Mouse (Mus musculus) fat pad, adult 2 months (tissue): ENCODE results near the gene Cdc42bpb.

Experiments used
- DNase-seq: peaks from one replicate; pipeline ENCODE4 v3.0.0-alpha.2; 2011; ENCODE audit warnings: low read depth, low spot score; ENCODE audit errors: extremely low read depth

The Cdc42bpb gene

DNA sequence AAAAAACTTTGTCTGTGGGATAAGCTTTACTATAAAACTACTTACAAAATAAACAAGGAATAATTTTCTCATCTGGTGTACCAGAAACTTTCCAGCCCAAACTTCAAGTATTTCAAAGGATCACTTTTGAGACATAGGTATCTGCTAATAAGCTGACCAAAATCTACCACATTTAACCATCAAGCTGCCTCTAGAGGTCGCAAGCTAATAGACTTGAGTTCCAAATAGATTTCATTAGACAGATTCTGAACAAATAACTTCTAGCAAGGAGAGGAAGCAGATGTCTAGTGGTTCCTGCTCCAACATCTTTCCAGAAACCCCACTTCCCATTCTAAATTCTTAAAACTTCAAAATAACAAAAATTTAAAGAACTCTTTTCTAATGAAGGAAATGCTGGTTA, 33.6 kb downstream of the Cdc42bpb start:
- DNase-seq: no peak

DNA sequence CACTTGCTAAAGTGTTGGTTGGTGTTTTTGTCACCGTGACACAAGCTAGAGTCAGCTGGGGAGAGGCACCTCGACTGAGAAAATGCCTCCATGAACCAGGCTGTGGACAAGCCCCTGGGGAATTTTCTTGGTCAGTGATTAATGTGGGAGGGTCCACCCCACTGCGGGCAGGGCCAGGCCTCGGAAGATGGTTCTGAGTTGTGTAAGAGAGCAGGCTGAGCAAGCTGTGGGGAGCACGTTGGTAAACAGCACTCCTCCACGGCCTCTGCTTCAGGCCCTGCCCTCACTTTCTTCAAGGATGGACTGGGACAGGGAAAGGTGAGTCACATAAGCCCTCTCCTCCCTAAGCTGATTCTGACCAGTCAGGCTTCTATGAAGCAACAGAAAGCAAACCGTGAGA, 36.8 kb downstream of the Cdc42bpb start:
- no peak for DNase-seq

DNA sequence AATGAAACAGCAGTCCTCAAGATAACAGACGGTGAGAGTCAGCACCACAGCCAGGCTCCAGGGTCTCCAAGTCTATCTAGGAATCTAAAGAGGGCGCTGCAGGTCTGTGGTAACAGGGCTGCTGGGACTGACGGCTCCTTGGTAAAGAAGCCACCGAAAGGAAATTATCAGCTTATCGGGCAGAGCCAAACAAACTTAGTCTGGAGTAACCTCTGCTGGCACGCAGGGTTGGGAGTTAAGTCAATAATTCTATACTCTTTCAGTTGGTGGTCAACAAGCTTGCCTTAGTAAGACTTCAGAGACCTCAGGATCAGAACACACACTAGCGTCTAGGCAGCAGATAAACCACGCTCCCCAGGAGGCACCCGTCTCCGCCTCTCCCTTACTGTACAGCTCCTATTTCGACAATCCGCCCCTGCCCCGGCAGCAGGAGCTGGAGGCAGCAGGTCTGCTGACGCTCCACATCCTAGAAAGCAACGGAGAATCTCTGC, 39.6 kb downstream of the Cdc42bpb start:
- no peak for DNase-seq

DNA sequence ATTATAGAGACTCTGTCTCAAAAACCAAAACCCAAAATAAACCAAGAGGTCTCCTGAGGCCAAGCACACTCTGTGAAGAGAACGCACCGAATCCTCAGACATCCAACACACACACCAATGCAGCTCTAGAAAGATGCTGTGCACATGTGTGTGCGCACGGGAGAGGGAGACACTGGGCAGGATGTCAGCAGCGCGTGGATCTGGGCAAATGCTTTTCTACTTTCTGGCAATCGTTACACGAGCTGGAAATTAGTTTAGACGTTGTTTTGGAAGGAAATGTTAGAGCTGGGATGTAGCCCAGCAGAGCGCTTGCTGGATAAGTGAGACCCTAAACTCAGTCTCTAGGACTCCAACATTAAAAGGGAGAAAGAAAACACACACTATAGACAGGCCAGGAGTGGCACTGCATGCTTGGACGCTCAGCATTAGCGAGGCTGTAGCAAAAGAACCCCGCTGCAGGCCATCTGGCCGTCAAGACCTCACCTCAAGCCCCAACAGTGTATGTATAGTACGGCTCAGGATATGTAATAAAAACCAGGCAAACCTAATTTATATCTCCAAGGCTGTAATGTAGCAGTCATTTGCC, 44.4 kb downstream of the Cdc42bpb start:
- DNase-seq: no peak

DNA sequence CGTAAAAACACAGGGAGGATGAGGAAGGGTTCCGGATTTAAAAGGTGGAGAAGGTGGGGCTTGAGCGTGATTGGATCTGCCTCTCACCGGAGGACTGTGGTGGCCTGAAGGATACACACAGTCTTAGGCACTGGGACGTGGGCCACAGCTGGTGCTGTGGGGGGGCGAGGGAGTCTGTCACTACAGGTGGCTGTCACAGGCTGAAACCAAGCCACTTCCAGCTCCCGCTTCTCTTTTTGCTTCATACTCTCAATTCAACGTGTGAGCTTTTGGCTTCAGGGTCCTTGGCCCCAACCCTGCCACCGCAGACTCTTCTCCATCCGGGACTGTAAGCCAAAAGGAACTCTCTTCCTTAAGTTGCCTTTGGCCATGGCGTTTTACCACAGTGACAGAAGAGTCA, 45.1 kb downstream of the Cdc42bpb start:
- DNase-seq: no peak

DNA sequence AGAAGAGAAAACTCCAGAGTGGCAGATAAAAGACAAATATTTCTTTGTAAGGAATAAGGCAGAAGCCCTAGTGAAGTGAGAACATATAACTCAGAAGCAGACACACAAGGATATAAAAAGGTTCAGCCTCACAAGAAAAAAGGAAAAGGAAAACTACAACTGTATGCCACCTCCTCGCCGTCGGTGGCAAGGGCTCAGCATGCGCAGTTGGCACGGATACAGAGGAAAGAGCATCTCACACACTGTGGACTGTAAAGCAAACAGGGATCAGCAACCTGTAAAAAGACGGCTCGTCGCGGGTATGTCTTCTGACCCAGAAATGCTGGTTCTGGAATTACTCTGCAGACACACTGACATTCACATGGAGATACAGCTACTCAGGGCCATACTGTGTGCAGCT, 45.9 kb downstream of the Cdc42bpb start:
- no peak for DNase-seq

DNA sequence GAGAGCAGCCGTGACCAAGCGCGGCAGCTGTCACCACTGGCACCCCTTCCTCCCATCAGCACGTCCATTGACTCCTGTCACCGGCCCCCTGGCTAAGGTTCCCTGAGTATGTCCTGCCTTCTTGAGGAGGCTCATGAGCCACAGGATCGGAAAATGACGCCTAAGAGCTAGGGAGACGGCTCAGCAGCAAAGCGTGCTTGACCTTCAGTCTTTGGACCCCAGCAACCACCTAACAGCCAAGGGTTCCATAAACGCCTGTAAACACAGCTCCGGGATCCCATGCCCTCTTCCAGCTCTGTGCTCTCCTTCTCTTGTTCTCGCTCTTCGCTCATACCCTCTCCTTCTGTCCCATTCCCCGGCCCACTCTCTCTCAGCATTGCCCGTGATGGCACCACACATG, 48.2 kb downstream of the Cdc42bpb start:
- DNase-seq: no peak

DNA sequence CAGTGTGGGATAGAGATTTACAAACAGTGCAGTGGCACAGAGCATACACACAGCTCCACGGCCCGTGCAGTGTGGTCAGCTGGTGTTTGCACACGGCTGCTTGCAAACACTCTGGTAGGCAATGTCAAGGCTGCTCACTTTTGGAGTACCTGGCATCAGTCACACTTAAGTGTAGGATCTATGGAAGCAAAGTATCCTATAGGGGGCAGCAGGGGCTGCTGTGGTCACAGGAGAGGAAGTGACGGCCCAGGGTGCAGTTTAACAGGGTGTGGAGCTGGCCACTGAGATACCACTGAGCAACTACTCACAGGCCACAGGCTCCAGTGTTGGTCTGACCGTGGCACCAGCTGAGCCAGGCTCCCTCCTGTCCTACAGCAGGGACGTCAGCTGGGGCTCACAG, 49.2 kb downstream of the Cdc42bpb start:
- DNase-seq: no peak

DNA sequence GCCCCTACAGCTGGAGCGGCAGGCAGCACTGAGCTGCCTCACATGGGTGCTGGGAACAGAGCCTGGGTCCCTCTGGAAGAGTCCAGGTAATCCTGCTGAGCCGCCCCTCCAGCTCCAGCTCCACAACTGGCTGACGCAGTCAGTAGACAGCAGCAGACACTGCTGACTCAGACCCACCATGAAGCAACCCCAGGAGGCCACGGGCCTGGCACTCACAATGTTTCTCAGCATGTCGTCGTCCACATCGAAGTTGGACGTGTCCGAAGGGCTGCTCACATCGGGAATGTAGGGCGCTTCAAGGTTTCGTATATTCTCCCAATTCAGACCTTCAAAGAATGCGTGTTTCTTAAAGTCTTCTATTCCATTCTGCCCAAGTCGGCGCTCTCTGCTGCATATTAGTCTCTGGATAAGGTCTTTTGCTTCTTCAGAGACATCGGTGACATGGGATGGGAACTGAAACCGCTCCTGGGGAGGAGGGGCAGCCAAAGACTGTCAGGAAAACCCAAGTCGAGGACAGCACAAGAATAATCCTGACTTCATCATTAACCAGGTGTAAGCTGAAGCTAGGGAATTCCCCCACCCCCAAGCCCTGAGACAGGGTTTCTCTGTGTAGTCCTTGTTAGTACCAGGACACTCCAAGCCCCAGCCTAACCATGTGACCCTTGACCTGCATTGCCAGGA, 51.6 kb downstream of the Cdc42bpb start:
- no peak for DNase-seq

DNA sequence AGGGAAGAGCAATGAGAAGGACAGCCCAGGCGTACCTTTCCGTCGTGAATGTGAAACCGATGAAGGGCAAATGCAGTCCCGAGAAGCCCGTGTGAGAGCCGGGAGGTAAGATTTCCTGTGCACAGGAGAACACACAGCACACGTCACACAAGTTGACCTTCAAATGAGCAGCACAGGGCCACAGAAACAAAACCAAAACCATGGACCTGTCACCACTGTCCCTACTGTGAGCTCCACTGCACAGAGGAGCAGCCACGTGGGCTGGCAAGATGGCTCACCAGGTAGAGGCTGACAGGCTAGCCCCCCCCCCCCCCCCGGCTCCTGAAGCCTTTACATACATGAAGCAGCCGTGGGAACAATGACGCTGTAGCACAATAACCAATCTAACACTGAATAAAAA, 52.6 kb downstream of the Cdc42bpb start:
- DNase-seq: no peak

DNA sequence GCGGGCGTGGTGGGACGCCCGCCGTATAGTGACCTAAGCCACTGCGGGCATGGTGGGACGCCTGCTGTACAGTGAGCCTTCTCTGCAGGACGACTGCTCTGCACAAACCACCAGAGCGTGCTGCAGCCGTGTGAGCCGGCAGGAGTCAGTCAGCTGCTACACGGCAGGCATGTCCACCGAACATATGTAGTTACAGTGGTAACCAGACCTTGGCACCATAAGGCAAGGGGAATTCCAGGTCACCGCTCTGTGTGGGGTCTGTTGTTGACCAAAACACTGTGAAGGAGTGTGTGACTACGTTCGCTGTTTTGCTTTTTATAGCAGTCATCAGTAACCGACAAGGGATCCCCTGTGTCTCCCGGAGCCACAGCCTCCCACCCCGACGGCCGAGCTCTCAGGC, 53.0 kb downstream of the Cdc42bpb start:
- DNase-seq: no peak

DNA sequence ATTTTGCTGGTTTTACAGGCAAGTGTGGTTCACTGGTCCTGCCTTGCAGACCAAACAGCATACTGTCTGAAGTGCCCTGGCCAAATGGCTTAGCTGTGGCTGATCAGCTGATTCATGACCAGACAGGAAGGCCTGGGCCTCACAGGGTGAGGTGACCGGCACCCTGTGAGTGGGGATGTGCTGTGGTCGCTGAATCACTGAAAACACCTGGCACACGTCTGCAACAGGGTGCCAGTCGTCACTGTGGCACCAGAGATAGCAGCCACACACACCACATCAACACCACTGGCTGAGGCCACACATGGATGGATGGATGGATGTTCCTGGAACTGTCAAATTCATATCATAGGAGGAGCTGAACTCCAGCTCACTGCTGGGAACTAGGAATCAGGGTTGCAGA, 54.1 kb downstream of the Cdc42bpb start:
- no peak for DNase-seq

DNA sequence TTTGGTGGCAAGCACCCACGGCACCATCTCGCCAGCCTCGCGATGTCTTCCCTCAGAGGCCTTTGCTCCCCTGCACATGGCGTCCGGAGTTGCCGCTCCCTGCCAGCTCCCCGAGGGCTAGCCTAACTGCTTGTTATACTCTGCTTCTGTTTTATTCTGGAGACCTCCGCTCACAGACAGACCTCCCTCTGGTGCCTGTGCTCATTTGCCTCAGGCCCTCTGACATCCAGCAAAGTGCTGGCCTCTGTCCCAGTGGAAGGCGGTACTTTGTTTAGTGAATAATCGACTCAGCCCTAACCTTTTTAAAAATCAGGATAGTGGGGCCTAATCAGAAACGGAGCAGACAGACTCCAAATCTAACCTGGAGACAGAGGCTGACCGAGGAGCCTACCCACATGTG, 55.7 kb downstream of the Cdc42bpb start:
- DNase-seq: no peak

DNA sequence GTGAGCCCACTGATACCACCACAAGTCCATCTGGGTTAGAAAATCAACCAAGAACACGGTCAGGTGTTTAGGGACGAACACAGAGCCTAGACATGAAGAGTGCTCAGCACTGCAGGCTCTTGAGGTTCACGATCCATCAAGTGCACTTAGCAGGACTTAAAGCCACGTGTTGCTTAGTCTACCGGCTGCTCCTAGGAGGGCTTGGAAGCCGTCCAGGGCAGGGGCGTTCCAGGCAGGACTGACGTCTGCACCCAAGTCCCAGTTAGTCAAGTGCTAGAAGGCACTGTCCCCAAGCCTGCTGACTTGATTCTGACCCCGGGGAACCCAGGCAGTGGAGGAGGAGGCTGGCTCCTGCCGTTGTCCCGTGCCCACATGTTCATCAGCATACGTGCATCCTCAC, 57.0 kb downstream of the Cdc42bpb start:
- DNase-seq: no peak

DNA sequence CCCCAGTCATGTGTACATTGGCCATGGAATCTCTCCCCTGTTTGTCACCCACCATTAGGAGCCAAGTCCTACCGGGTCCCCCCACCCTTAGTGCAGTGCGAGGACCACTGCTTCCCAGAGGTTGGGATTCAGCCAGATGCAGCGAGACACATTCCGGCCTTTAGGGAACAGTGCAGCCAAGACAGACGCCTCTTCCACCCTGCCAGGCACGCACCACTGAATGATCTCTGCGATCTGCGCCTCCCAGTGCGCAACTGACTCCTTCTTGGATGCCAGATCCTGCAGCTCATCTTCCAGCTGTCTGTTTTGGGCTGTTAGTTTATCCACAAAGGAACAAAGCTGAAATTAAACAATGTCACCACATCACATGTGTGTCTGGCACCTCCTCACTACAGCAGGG, 59.8 kb downstream of the Cdc42bpb start:
- no peak for DNase-seq

DNA sequence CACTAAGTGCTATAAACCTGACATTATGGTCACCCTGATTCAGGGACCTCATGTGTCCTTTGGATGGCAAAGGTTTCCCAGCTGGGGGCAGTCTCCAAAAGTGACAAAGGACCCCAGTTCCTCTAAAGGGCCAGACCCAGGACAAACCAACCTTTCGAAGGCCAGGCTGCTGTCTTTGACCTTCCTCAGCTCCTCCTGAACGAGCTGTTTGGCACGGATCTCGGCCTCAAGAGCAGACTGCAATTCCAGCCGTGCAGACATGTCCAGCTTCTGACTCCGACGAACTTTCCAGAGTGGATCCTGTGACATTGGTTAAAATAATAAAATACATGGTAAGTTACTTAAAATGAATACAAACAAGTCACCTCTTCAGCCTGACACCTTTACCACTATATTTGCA, 63.2 kb downstream of the Cdc42bpb start:
- no peak for DNase-seq

DNA sequence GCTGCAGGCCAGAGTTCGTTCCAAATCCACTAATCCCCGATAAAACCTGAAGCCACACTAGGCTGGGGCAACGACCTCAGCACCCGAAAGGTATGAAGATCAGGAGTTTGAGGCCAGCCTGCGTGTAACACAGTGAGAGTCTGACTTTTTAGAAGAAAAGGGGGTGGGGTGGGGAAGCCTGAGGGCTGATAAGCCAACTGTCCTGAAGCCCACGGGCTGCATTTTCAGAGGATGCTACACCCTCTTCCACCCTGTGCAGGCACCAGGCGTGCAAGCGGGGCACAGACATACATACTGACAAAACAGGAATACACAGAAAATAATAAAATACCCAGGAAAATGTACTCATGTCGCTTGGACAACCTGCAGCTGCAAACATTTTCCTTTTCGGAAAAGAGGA, 65.7 kb downstream of the Cdc42bpb start:
- no peak for DNase-seq

DNA sequence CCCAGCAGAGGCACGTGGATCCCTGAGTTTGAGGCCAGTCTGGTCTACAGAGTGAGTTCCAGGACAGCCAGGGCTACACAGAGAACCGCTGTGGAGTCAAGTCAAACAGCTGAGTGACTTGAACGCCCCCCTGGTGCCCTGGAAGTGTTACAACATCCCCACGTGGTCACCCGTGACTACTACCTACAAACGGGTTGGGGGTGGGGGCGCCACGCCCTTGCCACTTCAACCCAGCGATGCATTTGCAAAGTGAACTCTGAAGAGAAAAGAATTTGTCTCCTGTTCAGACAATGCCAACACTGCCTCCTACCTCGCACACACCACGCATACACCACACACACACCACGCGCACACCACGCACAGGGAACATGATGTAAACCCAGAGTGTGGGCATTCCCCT, 67.6 kb downstream of the Cdc42bpb start:
- DNase-seq: no peak

DNA sequence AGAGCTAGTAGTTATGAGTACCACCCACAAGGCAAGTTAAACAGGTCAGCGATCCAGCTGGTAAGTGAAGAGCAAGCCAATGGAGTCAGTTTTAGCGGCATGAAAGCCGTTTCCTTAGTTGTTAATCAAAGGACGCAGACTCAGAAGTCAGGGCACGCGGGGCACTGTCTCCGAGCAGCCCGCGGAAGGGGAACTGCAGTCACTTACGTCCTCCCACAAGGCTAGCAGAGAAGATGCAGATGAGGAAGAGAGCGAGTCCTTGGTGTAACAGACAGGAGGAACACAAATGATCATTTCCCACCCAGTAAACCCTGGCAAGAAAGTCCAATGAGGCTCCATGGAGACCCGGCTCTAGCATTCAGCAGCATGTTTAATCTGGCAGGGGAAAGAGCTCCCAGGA, 68.3 kb downstream of the Cdc42bpb start:
- DNase-seq: no peak

DNA sequence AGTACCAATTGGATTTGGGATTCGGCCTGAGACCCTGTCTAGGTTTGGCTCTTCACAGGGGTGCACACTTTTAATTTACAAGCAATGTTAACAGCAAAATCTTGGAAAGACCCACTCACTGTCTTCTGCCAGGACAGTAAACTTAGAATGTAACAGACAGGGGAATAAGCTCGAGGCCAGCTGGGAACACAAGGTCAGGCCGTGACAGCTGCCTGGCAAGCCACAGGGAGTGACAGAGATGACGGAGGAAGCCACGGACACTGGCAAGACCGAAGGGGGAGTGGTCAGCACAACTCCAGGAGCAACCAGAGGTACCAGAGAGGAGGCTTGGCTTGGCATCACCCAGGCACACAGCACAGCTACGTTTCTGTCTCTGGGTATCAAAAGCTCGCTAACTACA, 70.7 kb downstream of the Cdc42bpb start:
- DNase-seq: no peak

DNA sequence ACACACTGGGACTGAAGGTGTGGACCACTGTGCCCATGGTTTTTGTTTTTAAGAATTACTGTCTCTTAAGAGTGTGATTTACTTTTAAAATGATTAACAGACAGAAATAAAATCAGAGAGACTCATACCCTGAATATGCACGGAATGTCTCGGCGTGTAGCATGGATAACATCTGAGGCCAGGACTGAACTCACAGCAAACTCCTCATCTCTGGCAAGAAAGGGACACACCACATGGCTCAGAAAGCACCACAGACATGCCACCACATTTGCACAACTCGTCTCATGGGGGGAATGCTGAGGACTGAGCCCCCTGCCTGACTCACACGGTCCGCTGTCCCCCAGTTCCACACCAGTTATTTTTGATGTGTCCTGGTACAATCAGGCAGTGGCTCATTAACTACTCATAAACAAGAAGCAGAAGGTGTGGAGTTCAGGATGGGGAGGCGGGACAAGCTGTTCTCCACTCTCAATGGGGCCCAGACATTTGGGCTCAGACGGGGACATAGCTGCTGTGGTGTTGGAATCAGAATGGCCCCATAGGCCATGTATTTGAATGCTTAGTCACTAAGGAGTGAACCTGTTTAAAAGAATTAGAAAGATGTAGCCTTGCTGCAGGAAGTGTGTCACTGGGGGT, 73.7 kb downstream of the Cdc42bpb start:
- no peak for DNase-seq

DNA sequence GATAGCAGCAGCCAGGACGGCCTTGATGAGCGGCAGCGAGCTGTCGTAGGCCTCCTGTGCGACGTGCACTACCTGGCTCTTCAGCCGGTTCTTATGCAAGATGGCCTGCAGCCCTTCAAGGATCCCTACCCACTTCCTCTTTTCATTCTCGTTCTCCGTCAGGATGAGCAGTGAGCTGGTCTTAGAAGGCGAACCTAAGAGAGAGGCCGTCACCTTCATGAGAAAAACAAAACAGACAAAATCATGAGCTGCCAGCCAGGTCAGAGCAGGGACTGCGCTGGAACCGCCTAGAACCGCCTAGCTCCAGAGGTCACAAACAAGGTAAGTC, 75.5 kb downstream of the Cdc42bpb start:
- DNase-seq: no peak
